Mouse (Mus musculus): ENCODE results near the gene Olfr1505. TPM values are rescaled to one million over a fixed set of nuclear protein-coding genes. Genes with fewer than 3 reads are reported as not detected.

The Olfr1505 gene
- not detected in 2 replicates for polyA plus RNA-seq (2021; fragmentation: Nextera tagmentation)
- long read RNA-seq, experiment 1 = 0 reads
- long read RNA-seq, experiment 2 = 0 reads

DNA sequence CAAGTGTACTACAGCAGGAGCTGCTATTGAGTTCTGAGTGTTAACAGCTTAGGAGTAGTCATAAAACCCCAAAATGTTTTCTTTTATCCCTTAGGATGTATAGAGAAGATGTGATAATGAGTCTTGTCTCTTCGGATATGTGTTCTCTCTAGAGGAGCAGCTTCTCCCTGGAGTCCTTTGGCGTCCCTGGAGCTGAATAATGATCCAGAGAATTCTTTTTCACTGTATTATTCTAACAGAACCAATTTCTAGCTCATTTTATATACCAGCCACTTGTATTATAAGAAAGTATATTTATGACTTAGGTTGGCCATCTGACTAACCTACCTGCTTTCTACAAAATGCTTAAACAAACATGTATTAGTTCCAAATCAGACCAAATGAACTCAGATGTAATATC, at the start of gene Olfr1505:
Gene Olfr1505 (plus strand): TSS at position 301 of the 400 bp plus-strand sequence.

DNA sequence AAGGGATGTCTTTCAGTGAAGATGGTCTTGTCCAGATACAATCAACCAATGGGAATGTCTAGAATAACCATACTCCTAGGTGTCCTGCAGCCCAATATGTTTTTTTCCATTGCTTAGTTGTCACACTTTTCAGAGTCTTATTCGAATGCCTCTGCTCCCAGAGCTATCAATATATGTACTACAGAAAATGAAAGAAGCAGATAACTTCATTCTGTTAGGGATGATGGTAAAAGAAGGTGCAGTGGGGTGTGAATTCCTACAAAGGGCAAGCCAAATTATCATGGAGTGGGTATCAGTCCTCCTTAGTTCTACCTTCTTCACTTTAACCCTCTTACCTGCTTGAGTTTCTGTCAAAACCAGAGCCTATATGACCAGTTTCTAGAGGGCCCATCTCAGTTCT, 15.5 kb upstream of the Olfr1505 start, which contains the start of gene Olfr1504:
Gene Olfr1504 (minus strand): TSS at position 101 of the 400 bp plus-strand sequence.

Other genes starting within 250 kb of the Olfr1505 start
- not detected in 2 replicates for gene Olfr1491, start 216.3 kb upstream of the Olfr1505 start, polyA plus RNA-seq (2021; fragmentation: Nextera tagmentation)
- not detected in 2 replicates for gene Olfr1493-ps1, start 190.3 kb upstream of the Olfr1505 start, polyA plus RNA-seq (2021; fragmentation: Nextera tagmentation)
- gene Olfr1494, start 173.8 kb upstream of the Olfr1505 start, polyA plus RNA-seq (2021; fragmentation: Nextera tagmentation) = not detected in 2 replicates
- not detected in 2 replicates for gene Olfr1495, start 148.9 kb upstream of the Olfr1505 start, polyA plus RNA-seq (2021; fragmentation: Nextera tagmentation)
- not detected in 2 replicates for gene Olfr1496, start 135.7 kb upstream of the Olfr1505 start, polyA plus RNA-seq (2021; fragmentation: Nextera tagmentation)
- gene Olfr1497, start 115.3 kb upstream of the Olfr1505 start, polyA plus RNA-seq (2021; fragmentation: Nextera tagmentation) = not detected in 2 replicates
- not detected in 2 replicates for gene Olfr1499, start 94.1 kb upstream of the Olfr1505 start, polyA plus RNA-seq (2021; fragmentation: Nextera tagmentation)
- not detected in 2 replicates for gene Olfr1500, start 83.0 kb upstream of the Olfr1505 start, polyA plus RNA-seq (2021; fragmentation: Nextera tagmentation)
- gene Olfr1501, start 62.8 kb upstream of the Olfr1505 start, polyA plus RNA-seq (2021; fragmentation: Nextera tagmentation) = not detected in 2 replicates
- not detected in 2 replicates for gene Olfr1502, start 51.7 kb upstream of the Olfr1505 start, polyA plus RNA-seq (2021; fragmentation: Nextera tagmentation)
- gene Olfr1504, start 15.6 kb upstream of the Olfr1505 start, polyA plus RNA-seq (2021; fragmentation: Nextera tagmentation) = not detected in 2 replicates

Measured in layer of hippocampus, adult 6 months (tissue).